Mouse (Mus musculus): ENCODE data around the gene Hoxa6. TPM values are rescaled to one million over a fixed set of nuclear protein-coding genes. Genes with fewer than 3 reads are reported as not detected.

Gene Hoxa6
- total RNA-seq, 4 experiments from 2014 or later, result not detected

GRCm38 (mm10) chr6:52228475-52229465 is 20.2 kb upstream of the Hoxa6 start:
- no peak for DNase-seq (ENCODE audit: low spot score in 2 of 2)

DNA sequence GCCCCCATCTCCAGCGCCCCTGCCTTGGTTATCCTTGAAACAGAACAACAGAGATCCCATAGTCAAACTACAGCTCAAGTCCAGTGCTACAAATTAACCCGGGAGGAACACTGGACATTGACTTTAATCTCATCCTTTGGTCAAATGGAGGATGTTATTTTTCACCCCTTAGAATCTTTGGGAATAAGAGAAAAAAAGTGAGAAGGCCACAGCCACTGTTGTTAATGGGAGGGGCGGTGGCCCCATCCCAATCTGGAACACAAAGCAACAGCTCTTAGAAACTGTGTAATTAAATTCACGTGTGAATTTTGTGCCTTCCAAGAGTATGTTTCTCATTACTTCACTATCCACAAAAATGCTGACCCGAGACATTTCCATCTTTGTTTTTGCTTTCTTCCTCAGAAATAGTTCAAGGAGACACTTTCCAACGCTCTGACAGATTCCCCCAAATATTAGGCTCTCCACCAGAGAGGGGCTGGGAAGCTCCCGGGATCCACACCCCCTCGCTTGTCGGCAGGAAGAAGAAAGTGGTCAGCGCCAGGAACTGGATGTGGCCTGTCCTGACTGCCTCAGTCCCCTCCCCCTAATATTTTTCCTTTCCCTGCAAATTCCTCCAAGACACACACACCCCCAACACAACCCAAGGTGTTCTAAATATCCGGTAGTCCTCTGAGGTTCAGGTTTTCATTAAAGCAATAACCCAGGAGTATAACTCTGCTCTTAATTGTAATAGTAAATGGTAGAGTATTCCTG is 19.1 kb upstream of the Hoxa6 start:
- DNase-seq (ENCODE audit: low spot score in 2 of 2), result no peak

DNA sequence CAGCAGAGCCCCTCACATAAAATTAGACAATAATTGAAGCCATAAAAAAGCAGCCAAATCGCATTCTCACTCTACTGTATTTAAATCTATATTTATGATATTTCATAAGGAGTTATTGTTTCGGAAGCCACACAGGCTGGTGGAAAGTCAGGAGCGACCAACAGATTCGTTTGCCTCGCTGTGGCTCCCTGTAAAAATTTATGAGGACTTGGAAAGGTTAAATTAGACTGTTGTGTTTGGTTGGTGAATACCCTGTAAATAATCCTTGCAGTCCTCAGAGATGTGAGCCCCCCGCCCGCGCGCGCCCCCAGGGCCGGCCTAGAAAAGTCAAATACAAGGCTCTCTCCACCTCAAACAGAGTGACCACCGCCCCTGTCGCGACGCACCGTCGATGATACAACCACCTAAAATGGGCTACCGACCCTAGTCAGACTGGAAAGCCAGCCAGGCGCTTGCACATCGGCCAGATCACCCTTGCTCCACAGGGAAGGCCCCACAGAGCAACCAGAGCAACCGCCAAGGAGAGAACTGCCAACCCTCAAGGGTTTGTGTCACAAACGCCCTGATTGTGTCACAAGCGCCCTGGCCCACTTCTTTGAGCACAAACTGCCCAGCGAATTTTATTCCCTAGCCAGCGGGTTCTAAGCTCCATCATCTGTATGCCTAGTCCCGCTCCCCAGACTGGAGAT is 18.2 kb upstream of the Hoxa6 start:
- DNase-seq (ENCODE audit: low spot score in 2 of 2), result no peak

DNA sequence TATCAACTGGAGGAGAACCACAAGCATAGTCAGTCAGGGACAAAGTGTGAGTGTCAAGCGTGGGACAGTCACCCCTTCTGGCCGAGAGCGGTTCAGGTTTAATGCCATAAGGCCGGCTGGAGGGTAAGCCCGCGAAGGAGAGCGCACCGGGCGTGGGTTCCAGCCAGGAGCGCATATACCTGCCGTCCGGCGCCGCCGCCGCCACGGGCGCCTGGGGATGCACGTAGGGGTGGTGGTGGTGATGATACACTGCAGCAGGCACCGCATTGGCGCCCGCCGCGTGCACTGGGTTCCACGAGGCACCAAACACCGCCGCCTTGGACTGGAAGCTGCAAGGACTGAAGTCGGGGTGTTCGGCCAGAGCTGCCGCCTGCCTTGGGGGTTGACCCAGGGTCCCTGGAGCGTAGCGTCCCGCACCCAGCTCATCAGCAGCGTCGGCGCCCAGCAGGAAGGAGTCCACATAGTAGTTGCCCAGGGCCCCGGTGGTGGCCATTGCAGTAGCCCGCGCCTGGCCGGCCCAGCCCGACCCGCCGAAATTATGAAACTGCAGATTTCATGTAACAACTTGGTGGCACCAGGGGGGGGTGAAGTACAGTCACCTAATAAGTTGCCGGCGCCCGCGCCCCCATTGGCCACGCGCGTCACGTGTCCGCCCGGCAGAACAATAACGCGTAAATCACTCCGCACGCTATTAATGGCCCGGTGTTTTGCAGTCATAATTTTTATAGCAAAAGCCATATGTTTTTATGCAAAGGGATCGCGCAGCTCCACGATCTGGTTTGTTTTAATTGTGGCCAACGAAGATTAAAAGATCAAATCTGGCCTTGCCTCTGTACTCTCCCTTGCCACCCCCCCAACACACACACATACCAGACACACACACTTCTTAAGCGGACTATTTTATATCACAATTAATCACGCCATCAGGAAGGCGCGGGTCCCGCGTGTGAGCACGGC is 17.4 kb upstream of the Hoxa6 start:
- DNase-seq (ENCODE audit: low spot score in 2 of 2), result no peak

DNA sequence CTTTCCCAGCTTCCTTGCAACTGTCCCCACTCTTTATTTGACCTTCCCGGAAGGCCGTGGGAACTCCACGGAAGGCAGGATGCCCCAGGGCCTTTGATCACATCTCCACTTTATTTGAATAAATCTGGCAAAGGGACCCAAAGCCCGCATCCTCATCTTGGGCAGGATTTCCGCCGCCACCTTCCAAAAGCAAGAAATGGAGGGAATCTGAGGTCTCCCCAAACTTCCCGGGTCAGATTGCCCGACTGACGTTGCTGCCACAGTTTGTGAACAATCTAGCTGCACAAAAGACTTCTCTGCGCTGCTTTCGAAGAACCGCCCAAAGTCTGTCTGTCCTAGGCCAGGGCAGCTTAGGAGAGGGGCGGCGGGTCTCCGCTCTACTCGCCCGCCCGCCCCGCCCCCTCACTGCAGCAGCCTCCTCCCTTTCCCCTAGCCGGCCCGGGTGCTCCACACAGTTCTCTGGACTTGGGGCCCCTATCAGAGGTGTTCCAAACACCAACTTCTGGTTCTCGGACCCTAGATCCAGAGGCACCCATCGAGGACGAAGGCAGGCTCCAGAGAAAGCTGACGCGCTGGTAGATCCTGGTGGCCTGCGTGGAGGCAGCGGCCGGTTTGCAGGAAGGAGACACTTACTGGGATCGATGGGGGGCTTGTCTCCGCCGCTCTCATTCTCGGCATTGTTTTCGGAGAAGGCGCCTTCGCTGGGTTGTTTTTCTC is 16.5 kb upstream of the Hoxa6 start:
- DNase-seq (ENCODE audit: low spot score in 2 of 2), result no peak

DNA sequence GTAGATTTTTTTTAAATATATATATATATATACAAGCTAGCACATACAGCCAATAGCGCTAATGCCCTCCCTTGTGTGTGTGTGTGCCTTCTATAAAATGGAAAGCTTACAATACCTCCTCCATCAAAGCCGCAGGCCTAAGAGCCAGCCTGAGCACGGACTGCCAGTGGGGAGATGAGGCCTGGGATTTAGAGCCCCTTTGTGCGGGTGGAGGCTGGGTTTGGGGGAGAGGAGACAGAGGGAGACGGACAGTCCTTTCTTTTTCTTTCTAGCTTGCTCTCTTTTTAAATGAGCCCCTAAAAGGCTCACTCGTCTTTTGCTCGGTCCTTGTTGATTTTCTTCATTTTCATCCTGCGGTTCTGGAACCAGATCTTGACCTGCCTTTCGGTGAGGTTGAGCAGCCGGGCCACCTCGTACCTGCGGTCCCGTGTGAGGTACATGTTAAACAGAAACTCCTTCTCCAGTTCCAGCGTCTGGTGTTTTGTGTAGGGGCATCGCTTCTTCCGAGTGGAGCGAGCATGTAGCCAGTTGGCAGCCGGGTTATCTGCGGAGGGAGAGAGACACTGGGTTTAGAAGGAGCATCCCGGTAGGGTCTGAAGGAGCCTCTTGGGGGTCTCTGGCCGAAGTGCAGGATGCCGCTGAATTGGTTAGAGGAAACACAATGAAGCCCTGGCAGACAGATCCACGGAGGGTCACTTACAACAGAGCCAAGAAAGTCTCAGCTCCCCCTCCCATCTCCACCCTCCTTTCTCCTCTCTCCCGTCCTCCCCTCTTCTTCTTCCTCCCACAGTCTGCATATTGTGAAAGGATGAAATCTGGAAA is 15.6 kb upstream of the Hoxa6 start:
- no peak for DNase-seq (ENCODE audit: low spot score in 2 of 2)

- no peak for DNase-seq (ENCODE audit: low spot score in 2 of 2)
Observed at GRCm38 (mm10) chr6:52222729-52223128, 14.2 kb upstream of the Hoxa6 start.

DNA sequence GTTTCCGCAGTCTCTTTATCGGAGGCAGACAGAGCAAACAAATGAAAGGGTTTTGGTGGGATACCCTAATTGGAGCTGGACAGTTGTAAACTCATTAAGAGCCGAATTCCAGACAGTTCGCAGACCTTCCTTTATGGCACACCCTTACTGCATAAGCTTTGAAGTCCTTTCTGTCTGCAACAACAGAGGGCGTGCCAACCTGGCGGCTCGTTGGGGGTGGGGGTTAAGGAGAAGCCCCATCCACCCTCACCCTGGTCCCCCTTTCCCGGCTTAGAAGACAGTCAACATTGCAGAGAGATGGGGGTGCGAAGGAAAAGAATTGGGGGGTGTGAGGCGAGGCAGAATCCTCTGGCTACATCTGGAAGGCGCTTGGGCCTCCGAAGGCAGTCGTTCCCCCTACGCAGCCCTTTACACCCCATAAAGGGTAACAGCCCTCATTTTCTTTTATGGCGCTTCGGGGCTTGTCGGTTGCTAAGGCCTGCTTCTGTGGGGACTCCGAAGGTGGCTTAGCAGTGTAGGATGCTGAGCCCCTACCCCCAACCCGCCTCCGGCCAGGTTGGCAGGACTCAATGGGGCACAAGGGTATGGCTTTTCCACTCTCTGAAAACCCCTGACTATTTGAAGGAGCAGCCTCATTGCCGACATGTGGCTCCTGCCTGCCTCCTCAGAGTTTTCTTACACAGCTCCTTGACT is 13.6 kb upstream of the Hoxa6 start:
- no peak for DNase-seq (ENCODE audit: low spot score in 2 of 2)

DNA sequence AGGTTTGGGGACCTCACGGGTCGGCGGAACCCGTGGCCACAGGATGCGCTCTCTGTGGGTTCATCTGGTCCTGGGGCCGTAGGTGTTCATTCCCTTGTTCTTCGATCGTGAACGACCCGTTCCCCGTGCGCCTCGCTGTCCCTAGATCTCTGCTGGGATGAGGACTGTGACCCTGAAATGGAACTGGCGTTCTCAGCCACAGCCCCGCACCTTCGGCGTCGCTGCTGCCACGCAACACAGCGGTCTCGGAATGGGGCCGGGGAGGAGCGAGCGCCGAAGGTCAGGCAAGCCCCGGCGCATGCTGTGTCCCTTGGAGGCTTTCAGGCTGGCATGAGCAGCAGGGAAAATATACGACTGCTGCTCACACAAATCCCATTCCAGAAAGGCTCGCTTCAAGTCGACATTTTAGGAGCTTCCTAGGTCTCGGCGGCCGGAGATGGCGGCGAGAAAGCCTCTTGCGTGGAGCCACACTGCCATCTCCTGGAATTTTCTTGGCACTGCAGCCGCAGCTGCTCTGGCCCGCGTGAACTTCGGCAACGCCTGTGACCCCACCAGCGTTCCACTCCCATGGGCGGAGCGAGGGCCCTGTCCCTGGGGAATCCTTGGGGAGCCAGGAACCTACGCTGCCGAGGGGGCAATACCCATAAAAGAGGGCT is 12.9 kb upstream of the Hoxa6 start, which contains the start of gene Hoxa7:
Gene Hoxa7 (minus strand): TSS at position 518 of the 656 bp plus-strand sequence.
- DNase-seq (ENCODE audit: low spot score in 2 of 2), result peak; percentile 64 to 87

GRCm38 (mm10) chr6:52220865-52221310 is 12.4 kb upstream of the Hoxa6 start:
- no peak for DNase-seq (ENCODE audit: low spot score in 2 of 2)

DNA sequence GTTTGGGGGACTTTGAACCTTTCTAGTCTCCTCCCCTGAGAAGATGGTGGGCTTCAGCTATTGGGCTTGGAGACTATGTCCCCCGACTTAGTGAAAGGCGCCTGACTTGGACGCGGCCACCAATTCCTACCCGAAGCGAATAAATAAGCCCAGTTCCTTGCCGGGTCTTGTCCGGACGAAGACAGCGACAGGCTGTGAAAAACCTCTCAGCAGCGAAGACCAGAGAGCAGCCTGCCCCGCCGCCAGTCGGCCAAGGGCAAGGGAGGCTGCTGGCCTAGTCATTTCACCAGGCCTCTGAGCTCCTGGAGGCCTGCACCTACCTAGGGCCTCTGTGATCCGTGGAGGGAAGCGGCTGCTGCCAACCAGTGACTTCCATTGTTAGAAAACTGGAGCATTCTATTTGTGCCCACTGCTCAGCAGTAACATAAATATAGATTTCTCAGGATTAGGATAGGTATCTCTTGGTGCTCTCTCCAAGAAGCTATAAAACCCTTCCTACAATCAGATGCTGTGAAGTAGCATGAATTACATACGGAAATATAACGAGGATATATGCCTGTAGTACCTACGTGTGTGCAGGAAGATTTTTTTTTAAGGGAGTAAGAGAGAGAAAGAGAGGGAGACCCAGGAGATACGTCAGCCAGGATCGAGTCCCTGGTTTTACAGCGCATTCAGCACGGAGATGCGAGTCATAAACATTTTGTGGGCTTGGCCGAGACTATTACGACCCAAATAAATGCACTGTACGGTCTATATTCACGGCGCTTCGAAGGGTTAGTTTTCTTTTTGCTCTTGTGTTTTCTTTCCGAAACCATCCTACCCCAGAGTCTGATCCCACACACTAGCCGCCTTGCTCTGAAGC is 11.7 kb upstream of the Hoxa6 start:
- no peak for DNase-seq (ENCODE audit: low spot score in 2 of 2)

DNA sequence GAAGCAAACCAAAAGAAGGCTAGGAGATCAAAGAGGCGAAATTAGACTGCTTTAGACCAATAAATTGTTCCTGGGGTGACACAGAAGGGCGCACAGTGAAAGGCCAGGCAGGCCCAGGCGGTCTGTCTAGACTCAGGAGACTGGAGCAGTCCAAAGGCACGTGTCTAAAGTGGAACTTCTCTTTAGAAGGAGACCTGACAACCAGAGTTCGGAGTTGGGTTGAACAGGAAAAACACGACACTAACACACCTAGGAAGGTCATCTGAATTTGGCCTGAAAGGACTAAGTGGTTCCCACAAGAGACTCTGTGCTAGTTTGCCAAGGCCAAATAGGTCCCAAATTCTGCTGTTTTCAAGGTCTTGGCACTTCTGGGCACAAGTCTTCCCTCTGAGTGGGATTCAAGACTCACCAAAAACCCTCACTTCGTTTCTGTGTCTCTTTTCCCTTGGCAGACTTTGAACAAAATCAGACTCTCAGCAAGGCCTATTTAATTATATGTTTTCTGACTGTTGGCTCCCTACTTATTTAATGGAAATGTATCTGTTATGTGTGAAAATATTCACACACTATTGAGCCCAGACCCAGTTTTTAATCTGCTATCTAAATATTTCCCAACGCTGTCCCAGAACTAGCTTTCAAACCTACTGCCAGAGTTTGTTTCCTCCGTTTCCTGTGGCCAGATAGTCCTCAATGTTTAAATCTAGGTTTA is 10.9 kb upstream of the Hoxa6 start:
- no peak for DNase-seq (ENCODE audit: low spot score in 2 of 2)

- no peak for DNase-seq (ENCODE audit: low spot score in 2 of 2)
Observed at GRCm38 (mm10) chr6:52218643-52219215, 10.2 kb upstream of the Hoxa6 start.

DNA sequence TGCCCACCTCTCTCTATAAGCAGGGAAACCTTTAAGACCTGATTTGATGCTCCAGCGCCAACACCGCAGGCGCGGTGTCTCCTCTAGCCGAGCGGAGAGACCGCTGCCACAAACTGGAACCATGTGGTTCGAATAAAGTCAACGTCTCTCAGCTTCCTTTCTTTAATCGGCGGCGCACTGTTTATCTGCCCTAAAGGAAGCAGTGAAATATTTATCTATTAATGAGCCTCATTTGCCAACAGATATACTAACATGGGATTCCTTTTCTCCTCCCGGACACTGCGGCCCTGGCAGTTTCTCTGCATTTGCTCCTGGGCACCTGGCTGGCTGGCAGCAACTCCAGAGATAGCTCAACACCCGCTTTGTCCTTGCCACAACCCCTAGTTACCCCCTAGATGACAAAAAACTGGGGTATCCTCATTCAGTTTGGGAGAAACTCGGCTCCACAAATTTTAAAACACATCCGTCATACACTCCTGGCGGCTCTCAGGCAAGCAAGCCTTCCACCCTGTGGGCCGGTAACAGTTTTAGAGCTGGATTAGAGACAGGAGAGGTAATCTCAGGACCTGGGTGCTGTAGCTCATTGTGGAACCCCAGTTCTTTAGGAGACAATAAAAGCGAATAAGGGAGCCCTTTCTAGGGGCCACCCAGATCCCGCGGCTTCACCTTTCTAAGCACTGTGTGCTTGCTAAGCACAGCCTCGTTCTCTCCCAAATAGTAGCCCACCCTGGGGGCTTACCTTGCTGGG is 9.5 kb upstream of the Hoxa6 start:
- DNase-seq (ENCODE audit: low spot score in 2 of 2), result no peak

DNA sequence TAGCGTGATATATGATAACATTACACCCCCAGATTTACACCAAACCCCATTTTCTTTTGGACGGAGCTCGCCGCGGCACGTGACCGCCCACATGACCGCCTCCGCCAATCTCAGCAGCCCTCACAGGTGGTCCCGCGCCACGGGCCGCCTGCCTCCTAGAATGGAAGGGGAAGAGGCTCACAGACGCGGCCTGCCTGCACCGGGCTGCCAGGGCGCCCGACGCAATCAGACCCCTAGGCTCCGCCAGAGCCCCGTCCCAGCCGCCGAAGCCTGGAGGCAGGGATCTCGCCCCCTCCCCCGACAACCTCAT is 8.9 kb upstream of the Hoxa6 start:
- no peak for DNase-seq (ENCODE audit: low spot score in 2 of 2)

Measured in layer of hippocampus, adult 8-10 months (tissue).